Comparison of ENCODE assay signal across 21 mouse cellular contexts in genomic region chr6:8068394-8068793, GRCm38 (mm10).
DNase-seq lines count a peak whose midpoint lies in the region; ATAC-seq lines count a peak whose summit lies in the region.
"Had no signal": no experiment of that assay in that cellular context is flagged by ENCODE, and none has a peak within 500 bp of the region (broad histone marks: within the 10 kb centered on the region; RNA-seq: fewer than 3 reads in every experiment).

No protein-coding gene starts in this region.

- H3K36me3 ChIP-seq in limb, embryonic 15.5 days, result no peaks in the 10 kb centered on the region
- H3K36me3 ChIP-seq: hindbrain, embryonic 10.5 days; liver, embryonic 12.5 days had no signal

- no peak for ATAC-seq in limb, embryonic 15.5 days (ENCODE audit: insufficient number of reproducible peaks, low FRiP score, low TSS enrichment, low read depth)
- ATAC-seq: forebrain, embryonic 13.5 days; liver, embryonic 12.5 days had no signal

- no peaks in the 10 kb centered on the region for H3K9me3 ChIP-seq in limb, embryonic 15.5 days
- H3K9me3 ChIP-seq: forebrain, embryonic 13.5 days; hindbrain, embryonic 10.5 days; liver, embryonic 12.5 days had no signal

- H3K27ac ChIP-seq in limb, embryonic 15.5 days, result peak overlapping the region; percentile 29; the same call in 1 of the 2 replicates
- H3K27ac ChIP-seq: forebrain, embryonic 13.5 days; heart, adult 2 months; hindbrain, embryonic 10.5 days; kidney, postnatal 0 days; layer of hippocampus, adult 2 months; liver, embryonic 12.5 days; stomach, postnatal 0 days had no signal

- DNase-seq in CD4-positive helper T cell, adult 2 months (ENCODE audit: low read depth, low spot score), result peak; percentile 9
- DNase-seq in MEL-GATA-1-ER (ENCODE audit: extremely low read depth, low read depth), result peak; percentile 74
- peak; percentile 53 for DNase-seq in fibroblast of lung, adult 2 months (ENCODE audit: low read depth)
- no peak for DNase-seq in spleen, adult 12 weeks (ENCODE audit: low spot score)
- DNase-seq in right cerebral cortex, postnatal 14 days, result no peak
- DNase-seq in thymus, postnatal 25 days, result no peak
- DNase-seq: adrenal gland, adult 8-10 months; cerebellum, adult 9-10 months; gastrocnemius, postnatal 10 days; heart, adult 2 months; kidney, adult 11 months; lung, adult 2 months; thymus, postnatal 36 days had no signal

- H3K4me2 ChIP-seq in limb, embryonic 15.5 days, result no peak overlapping the region
- H3K4me2 ChIP-seq: forebrain, embryonic 13.5 days; liver, embryonic 12.5 days; midbrain, embryonic 11.5 days had no signal

- WGBS in limb, embryonic 15.5 days, result 63% methylated on average over 2 of the region's 2 CpGs

- H3K27me3 ChIP-seq in limb, embryonic 15.5 days, result no peaks in the 10 kb centered on the region
- H3K27me3 ChIP-seq: forebrain, embryonic 13.5 days; liver, embryonic 12.5 days had no signal

- no peak overlapping the region for H3K9ac ChIP-seq in limb, embryonic 15.5 days
- H3K9ac ChIP-seq: forebrain, embryonic 13.5 days; liver, embryonic 12.5 days had no signal

- H3K4me3 ChIP-seq in limb, embryonic 15.5 days, result no peak overlapping the region
- H3K4me3 ChIP-seq: forebrain, embryonic 13.5 days; heart, adult 2 months; hindbrain, embryonic 10.5 days; layer of hippocampus, adult 2 months; liver, embryonic 12.5 days had no signal

- no peaks in the 10 kb centered on the region for H3K4me1 ChIP-seq in limb, embryonic 15.5 days
- H3K4me1 ChIP-seq: forebrain, embryonic 13.5 days; hindbrain, embryonic 10.5 days; liver, embryonic 12.5 days had no signal

Comparison
In these comparisons a context has a peak if more than half of its experiments do, and no peak if none do; other contexts are left out.
1. DNase-seq: peak in CD4-positive helper T cell, adult 2 months (single experiment), MEL-GATA-1-ER (single experiment) and fibroblast of lung, adult 2 months (single experiment); none in spleen, adult 12 weeks (single experiment), right cerebral cortex, postnatal 14 days (single experiment) and thymus, postnatal 25 days (single experiment).